Mouse (Mus musculus): ENCODE data around the gene Rab4b.

Gene Rab4b

DNA sequence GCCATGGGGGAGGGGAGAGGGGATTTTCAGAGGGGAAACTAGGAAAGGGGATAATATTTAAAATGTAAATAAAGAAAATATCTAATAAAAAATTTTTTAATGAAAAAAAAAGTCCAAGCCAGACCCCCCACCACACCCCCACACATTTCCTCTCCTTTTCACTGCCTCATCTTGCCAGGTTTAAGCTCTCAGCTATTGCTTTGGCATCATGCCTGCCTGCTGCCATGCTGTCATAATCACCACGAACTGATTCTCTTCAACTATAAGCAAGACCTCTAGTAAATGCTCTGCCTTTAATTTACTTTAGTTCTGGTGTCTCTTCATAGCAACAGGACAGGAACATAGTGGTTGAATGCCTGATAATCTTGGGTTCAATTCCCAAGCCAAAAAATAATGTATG is 3.8 kb upstream of the Rab4b start:
- DNase-seq (ENCODE audit: low spot score): no peak

DNA sequence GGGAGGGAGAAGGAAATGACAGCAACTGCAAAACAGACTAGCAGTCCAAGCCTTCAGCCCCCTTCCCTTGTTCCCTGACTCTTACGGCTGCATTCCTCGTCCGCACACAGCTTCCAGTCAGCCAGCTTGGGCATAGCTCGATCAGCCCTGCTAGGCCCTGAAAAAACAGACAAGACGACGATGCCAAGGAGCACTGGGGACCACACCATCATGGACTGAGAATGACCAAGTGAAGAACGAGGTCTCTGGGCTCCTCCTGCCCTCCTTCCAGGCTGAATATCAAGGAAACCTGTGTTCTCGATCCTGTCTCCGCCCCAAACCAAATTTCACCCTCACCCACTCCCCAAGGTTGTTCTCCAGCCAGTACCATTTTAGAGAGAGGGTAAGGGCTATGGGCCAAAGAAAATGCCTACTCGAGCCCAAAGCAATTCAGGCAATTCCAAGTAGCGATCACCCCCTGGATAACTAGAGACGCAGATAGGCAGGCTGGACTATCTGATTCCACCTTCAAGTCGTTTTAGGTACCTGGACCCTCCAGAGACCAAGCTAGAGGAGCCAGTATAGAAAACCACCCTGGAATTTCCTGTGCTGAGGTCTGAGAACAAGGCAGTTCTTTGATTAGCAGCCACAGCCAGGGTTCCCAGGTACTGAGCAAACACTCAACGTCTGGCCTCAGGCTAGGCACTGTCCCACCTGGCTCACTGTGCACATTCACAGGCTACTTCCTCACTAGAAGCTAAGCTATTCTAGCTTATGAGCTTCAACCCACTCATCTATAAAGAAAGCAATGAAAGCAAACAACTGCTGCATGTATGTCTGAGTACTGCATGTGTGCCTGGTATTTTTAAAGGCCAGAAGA is 2.4 kb upstream of the Rab4b start, which contains the start of the genes Gm21983 and Mia:
Gene Gm21983, minus strand, starts transcription at position 250 of the 859 bp plus-strand sequence.
Gene Mia, minus strand, starts transcription at position 321 of the 859 bp plus-strand sequence.
- DNase-seq (ENCODE audit: low spot score): no peak

DNA sequence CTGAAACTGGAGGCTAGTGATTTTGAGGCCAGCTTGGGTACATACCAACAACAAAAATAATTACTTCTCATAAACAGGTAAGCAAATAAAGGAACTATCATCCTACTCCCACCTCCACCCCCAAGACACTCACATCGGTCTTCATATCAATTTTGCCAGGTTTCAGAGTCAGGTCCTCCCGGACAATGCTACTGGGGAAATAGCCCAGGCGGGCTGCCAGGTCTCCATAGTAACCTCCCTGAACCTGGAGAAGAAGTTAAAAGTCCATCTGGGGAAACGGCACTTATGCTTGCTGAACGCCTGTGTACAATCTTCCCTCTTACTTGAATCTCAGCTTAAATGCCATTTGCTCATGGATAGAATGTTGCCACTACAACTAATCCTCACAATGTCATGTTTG is 1.3 kb upstream of the Rab4b start:
- DNase-seq (ENCODE audit: low spot score): no peak

DNA sequence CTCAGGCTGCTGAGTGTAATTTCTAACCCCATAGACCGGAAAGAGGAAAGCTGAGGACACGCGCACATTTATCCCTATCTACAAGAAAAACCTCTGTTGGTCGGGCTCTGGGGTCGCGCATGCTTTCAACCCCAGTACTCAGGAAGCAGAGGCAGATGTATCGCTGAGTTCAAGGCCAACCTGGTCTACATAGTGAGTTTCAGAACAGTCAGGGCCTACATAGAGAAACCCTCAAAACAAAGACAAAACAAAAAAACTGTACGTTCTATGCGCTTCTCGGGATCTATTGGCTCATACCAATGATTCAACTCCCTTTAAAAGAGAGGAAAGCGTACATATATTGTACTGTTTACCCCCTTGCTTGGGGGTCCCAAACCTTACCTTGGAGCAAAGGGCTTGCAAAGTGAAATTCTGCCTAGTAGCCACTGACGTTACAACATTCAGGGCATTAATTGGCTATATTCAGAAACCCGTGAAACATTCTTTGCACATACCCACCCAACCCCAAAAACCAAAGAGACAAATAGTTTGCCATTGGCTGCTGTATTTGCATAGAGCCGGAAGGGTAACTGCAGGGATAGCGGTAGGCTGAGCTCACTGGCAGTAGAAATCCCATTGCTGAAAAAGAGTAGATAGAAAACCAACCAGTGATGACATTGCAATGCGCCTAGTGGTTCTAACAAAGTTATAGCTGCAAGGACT is 672 bp upstream of the Rab4b start:
- no peak for DNase-seq (ENCODE audit: low spot score)

DNA sequence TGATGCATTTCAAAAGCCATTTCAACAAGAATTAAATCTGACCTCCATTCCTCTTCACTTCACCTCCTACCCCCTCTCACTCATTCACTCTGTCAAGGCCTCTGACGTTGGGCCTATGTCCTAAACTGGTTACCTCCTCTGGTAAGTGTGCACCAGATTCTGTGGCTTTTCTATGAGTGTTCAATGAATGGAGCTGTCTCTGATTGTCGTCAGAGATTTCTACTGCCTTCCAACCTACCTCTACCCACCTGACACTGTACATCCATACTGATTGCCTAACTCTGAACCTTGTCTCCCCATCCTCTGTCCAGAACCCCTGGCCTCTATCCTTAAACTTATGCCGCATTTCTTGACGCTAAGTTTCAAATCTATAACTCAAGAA is 763 bp downstream of the Rab4b start:
- no peak for DNase-seq (ENCODE audit: low spot score)

DNA sequence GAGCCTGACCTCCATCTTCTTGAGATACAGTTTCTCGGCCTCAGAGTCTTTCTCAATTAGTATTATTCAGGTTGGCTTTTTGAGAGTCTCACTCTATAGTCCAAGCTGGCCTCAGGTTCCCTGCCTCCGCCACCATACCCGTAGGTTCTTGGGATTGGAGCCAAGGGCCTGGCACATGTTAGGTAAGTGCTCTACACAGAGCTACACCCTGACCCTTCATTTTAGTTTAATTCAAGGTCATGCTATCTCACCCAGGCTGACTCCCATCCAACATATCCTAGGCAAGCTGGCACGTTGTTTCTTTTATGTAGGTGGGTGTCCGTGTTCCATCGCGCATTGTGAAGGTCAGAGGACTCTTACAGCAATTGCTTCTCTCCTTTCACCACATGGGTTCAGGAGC is 3.8 kb downstream of the Rab4b start:
- no peak for DNase-seq (ENCODE audit: low spot score)

DNA sequence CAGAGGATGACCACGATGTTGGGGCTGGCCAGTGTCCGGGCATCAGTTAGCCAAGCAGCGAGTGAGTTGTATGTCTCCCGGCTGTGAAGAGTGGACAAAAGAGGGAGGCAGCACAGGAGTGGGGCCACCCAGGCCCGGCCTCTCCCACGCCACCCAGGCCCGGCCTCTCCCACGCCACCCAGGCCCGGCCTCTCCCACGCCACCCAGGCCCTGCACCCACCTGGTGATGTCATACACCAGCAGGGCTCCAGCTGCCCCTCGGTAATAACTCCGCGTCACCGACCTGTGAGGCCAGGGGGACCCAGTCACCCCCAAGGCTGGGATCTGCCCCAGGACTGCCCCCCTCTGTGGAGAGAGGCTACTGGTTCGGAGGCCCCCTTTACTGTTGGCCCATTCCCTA is 4.2 kb downstream of the Rab4b start:
- DNase-seq (ENCODE audit: low spot score): no peak

DNA sequence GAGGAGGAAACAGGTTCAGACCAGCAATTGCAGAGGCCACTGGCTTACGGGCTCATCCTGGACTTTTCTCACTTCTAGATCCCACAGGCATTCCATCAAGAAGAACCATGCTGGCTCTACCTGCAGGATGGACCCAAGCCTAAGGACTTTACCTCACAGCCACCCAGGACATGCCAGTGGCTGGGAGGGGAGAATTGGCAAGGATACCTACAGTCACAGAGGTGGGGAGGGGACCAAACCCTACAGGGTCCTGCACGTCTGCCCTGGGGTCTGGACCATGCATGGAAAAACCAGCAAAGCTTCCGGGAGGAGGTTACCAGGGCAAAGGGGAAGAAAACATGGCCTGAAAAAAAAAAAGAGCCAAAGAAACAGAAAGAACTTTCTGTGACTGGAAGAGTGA is 7.7 kb downstream of the Rab4b start:
- no peak for DNase-seq (ENCODE audit: low spot score)

DNA sequence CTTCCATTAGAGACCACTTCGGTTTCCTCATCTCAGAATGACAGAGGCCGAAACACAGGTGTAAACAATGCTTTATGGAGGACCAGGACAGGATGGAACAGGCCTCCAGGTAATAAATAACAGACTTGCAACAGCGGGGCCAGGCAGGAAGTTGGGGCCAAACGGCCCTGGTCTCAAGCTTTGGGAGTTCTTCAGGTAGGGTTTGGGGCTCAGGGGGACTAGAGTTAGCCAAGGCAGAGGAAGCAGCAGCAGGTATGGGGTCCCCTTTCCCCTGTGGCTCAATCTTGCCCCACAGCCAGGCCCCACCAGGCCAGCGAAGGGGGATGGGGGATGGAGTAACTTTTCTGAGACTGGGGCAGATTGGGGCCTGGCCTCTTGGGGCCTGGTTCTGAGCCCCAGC is 10.3 kb downstream of the Rab4b start:
- no peak for DNase-seq (ENCODE audit: low spot score)

DNA sequence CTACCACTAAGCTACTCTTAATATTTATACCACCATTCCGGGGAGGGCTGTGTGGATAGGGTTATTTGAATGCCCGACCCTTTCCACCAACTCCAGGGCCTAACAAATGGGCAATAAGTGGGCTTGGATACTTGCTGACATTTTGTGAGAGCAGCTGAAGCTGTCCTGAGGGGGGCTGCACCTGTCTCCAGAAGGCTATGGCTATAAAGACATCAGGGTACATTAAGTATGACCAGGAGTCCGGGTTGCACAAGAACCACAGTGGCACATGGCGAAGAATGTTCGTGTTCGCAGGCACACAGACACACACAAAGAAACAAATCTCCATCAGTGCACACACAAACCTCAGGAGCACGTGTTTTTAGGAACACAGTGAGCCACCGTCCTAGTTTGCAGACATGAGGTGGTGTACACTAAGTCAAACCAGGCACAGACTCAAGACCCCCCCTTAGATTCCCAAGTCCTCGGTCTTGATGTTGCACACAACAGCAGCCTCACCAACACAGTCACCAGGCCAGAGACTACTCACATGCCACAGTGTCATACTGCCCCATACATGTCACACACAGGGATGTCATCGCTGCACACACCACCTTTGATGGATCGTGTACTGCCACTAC is 11.1 kb downstream of the Rab4b start:
- DNase-seq (ENCODE audit: low spot score): no peak

DNA sequence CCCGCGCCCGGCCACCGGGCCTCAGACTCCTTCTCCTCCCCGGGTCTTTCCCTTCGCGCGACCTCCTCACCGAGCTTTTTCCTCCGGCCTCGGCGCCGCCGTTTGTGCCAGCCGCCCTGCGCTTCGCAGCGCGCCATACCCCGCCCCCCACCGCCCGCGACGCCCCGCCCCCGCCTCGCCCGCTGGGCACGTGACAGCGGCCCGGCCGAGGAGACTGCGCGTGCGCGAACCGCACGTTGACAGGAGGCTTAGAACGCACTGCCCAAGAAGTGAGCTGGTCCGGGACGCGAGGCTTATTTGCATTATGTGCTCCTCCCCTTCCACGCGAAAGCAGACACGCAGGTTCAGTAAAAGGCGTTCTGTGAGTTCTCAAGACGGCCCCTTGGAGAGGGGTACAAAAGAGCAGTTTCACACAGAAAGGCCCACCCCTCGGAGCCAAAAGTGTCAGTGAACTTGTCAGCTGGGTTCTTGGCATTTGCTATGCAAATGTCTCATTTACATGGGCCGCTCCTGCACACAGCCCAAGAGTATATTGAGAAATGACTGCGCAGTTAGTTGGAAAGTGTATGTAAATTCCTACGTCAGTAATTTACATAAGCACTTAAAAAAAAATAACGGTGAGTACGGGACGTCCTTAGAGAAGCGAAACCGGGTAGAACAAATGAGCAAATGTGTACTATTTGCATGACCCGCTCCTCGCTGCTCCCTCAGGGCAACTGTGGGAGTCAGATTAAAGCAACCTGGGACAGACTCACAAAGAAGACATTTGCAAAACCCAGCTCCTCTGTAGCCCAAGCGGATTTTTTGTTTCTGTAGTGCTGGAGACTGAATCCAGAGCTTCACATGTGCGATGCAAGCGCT is 11.9 kb downstream of the Rab4b start, which contains the start of gene Egln2:
Gene Egln2, minus strand, starts transcription at position 189 of the 861 bp plus-strand sequence.
- peak; percentile 89 for DNase-seq (ENCODE audit: low spot score)

DNA sequence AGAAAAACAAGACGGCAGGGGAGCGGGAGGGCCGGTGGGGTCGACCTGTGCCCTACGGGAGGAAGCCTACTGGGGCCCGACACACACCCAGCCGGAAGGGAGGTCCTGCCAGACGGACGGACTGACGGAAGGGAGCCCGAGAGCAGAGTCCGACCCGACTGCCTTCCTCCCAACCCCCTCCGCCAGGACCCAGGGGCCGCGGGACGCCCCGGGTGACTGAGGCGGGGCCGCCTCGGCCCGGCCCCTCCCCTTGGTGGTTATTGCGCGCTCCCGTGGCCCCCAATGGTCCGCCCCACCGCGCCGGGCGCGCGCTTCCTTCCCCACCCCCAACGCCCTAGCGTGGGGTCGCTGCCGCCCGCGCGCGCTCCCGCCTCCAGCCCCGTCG is 12.5 kb downstream of the Rab4b start:
- no peak for DNase-seq (ENCODE audit: low spot score)

DNA sequence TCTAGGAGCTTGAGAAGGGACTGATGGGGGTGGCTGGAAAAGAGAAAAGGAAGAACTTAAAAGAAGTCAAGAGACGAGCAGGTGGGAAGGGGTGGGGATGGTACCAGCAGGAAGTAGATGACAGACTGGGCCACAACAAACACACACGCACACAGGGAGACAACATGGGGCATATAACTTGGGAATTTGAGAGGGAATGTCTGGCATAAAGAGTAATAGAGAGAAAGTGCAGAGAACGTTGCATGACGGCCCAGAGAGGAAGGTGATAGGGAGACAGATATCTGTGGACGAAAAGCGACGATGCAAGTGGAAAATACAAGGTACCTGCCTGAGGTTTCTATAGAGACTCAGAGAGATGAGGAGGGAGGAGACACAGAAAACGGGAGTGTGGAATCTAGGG is 13.0 kb downstream of the Rab4b start:
- no peak for DNase-seq (ENCODE audit: low spot score)

DNA sequence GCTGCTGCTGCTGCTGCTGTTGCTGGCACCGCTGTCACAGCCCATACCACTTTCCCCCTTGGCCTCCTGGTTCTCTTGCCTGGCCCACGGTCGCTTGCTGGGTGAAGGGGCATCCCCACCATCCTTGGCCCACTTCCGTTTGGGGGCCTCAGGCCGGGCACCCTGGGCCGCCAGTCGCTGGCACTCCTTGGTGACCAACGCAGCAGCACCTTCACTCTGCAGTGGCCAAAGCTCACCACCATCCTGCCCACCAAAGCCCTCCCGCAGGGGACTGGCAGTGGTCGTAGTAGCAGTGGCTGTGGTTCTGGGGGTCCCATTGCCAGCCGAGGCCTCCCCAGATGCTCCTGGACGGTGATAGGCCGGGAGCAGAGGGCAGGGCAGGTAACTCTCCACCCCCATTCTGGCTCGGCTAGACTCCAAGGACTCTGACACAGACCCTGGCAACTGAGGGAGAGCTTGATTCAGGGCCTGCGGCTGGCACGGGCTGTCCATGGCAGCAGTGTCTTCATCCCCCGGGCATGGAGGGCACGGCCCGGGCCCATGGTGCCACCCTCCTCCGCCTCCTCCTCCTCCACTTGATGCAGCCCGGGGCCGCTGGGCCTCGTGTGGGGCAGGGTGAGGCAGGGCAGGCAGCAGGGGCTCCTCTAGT is 13.6 kb downstream of the Rab4b start:
- no peak for DNase-seq (ENCODE audit: low spot score)

DNA sequence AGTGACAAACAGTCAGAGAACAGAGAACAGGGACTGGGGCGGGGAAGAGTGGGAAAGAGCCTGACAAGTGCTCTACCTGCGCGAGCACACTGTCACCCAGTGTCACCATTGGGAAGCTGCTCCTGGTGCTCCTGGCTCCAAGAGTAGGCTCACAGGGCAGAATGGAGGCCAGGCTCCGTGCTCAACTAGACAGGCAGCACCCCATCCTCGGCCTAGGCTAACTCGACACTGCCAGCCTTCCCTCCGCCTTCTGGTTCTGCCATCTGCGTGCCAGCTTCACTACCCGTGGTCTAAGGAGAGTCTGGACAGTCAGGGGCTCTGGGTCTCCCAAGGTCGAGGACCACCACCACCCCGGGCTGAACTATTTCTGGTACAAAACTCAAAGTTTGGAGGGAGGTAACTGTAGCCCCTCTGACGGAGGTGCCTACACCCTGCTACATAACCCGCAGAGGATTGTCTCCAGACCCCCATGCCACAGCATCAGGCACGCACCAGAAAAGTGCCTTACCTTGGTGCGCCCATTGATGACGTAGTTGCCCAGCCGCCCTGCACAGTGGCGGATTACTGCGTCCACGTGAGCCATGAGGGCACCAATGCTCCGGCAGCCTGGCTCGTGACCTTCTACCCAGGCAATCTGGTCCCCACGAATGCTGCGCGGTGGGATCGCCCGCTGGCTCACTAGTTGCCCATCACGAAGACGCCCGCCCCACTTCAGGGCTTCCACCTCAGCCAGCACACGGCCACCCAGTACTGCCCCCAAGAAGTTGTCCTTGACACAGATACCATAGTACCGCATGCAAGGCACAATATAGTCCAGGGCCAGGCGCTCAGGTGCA is 14.4 kb downstream of the Rab4b start:
- DNase-seq (ENCODE audit: low spot score): no peak

DNA sequence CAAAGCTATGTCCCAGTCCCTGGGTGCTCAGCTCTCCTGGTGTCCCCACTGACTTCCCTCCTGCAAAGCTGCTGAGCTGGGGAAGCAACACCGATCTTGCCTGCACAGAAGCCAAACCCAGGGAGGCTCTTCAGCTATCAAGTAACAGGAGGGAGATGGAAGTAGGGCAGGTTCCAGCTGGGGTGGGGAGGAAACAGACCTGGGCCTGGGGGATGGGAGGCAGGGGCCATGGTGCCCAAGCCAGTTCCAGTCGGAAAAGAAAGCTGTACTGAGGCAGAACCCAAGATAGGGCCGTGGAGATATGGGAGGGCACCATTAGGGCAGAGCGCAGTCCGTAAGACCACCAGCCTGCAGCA is 15.3 kb downstream of the Rab4b start:
- no peak for DNase-seq (ENCODE audit: low spot score)

DNA sequence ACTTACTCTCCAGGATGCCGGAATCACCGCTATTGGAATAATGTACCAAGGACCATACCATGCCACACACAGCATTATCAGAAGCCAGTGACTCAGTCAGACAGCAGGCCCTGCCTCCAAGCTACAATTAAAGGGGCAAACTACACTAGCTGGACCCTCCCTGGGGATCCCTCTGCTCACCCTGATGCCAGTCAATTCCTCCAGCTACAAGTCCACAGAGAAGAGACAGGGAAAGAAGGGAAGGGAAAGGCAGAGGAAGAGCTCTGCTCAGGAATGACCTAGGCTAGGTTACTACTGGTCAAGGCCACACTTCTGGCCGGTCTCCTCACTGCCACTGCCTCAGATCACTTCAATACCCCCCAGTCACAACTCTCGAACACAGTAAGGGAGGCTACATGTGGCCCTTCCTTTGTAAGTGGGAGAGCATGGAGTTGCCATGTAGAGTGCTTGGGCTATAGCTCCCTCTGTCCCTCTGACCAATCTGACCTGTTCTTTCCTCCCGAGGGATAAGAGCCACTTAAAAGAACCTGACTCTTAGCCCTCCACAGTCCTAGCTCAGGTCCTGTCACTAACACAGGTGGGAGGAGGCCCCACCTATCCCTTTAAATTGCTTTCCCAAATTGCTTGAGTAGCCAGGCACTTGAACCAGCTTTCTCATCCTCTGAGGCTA is 15.8 kb downstream of the Rab4b start:
- DNase-seq (ENCODE audit: low spot score): no peak

DNA sequence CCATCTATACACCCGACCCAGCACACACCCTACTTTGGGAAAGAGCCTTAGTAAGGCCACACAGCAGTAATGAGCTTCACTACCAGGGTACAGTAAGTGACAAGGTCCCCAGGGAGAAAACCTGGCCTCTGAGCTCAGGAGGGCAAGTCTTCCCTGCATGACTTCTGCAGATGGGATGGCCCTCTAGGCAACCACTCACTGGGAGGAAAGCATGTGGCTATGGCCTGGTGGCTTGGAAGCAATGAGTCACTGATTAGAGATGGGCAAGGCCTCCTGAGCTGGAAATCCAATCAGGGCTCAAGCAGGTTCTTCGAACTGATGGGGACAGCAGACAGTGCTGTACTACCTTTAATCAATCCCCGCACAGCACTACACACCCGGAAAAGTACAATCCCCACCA is 17.0 kb downstream of the Rab4b start:
- no peak for DNase-seq (ENCODE audit: low spot score)

DNA sequence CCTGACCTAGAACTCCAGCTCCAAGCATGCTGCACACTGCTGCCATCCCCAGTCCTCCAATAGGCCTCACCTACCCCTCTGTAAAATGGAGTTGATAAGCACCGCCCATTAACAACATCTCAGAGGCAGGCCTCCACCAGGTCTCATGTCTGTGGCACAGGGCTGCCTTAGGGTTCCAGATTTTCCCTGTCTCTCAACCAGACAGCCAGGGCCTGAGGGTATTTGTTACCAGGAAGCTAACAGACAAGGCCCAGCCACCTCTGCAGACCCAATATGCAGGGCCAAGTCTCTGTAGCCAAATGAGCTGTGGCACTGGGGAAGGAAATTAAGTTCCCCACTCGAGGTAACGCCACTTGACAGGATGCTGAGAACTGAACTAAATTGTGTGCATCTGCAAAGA is 17.8 kb downstream of the Rab4b start:
- no peak for DNase-seq (ENCODE audit: low spot score)

DNA sequence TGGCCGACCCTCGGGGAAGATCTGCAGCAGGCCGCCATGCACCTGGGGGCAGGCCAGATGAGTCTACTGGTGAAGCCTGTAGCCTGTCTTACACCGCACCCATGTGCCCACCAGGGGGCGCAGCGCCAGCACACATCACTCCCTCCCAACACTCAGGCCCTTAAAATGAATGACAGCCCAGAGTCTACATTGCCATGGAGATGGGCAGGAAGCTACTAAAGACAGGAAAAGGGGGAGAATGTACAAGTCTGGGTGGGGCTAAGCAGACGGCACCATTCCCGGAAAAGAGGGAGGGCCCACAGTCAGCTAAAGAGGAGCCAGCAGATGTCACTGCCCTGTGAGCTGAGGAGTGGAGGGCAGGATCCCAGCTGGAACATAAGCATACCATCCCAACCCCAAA is 18.8 kb downstream of the Rab4b start:
- peak; percentile 44 for DNase-seq (ENCODE audit: low spot score)
